Mouse (Mus musculus) hindbrain, embryonic 12.5 days (tissue): Measurements from ENCODE around the gene Myog. TPM values are rescaled to one million over a fixed set of nuclear protein-coding genes. Genes with fewer than 3 reads are reported as not detected.
A peak's percentile ranks its signal among the peaks of the same experiment; 100 is the strongest.
"Not testable (repeated sequence)": the region's sequence is repeated elsewhere in the genome, so short reads cannot be mapped to it uniquely, and the experiment has no call there.

Source experiments
- ATAC-seq: fragments of 200-750 bp; cut with Nextera tagmentation; 2 replicates; pipeline ENCODE4 v1.8.0; 2017; ENCODE audit warnings: moderate TSS enrichment; ENCODE audit not compliant: low FRiP score
- H3K27ac ChIP-seq: fragments of 300-500 bp; sonication (generic); 2 replicates; pipeline ENCODE4 v1.5.1; 2016; ENCODE audit warnings: mild to moderate bottlenecking
- H3K27me3 ChIP-seq: fragments of 300-500 bp; sonication (generic); 2 replicates; pipeline ENCODE4 v1.6.1; 2016; ENCODE audit warnings: mild to moderate bottlenecking
- H3K36me3 ChIP-seq: fragments of 300-500 bp; sonication (generic); 2 replicates; pipeline ENCODE4 v1.6.1; 2016; ENCODE audit warnings: mild to moderate bottlenecking
- H3K4me1 ChIP-seq: fragments of 300-500 bp; sonication (generic); 2 replicates; pipeline ENCODE4 v1.6.1; 2016
- H3K4me2 ChIP-seq: fragments of 300-500 bp; sonication (generic); replicated peaks from 2 replicates; pipeline ENCODE4 v1.6.1; 2016; ENCODE audit warnings: mild to moderate bottlenecking
- H3K4me3 ChIP-seq: fragments of 300-500 bp; sonication (generic); 2 replicates; pipeline ENCODE4 v1.5.1; 2016; ENCODE audit warnings: mild to moderate bottlenecking
- H3K9ac ChIP-seq: fragments of 300-500 bp; sonication (generic); 2 replicates; pipeline ENCODE4 v1.6.1; 2016; ENCODE audit warnings: mild to moderate bottlenecking, moderate library complexity
- H3K9me3 ChIP-seq: fragments of 300-500 bp; sonication (generic); replicated peaks from 2 replicates; pipeline ENCODE4 v1.6.1; 2016; ENCODE audit warnings: mild to moderate bottlenecking
- WGBS: fragments of 180-500 bp; shearing (Covaris S2); methylation state at CpG from one replicate; pipeline ENCODE4 v1.1.7; 2016; 5-methylcytosine and 5-hydroxymethylcytosine counted together
- polyA plus RNA-seq: library from polyadenylated mRNA; unstranded; fragments of >200 nt; fragmentation: Nextera tagmentation; extraction: Ambion mirVana; gene quantifications from 2 replicates; pipeline ENCODE4 v1.2.1, GENCODE M21; 2016

The Myog gene
- polyA plus RNA-seq: 7.8 and 36.7 TPM in 2 replicates

DNA sequence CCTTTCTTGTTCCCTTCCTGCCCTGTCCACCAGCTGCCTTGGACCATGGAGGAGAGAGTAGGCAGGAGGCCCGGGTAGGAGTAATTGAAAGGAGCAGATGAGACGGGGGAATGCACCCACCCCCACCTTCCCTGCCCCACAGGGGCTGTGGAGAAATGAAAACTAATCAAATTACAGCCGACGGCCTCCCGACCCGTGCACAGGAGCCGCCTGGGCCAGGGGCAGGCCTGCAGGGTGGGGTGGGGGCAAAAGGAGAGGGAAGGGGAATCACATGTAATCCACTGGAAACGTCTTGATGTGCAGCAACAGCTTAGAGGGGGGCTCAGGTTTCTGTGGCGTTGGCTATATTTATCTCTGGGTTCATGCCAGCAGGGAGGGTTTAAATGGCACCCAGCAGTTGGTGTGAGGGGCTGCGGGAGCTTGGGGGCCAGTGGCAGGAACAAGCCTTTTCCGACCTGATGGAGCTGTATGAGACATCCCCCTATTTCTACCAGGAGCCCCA is at the start of gene Myog:
Myog (plus strand) TSS at position 392 of the 502 bp plus-strand sequence.
- Histone ChIP-seq H3K9me3 (no peaks in the 10 kb centered on the region), H3K9ac (no peak within 1 kb of the TSS), H3K27ac (no peak within 1 kb of the TSS), H3K4me3 (no peak within 1 kb of the TSS), H3K27me3 (no peaks in the 10 kb centered on the region), H3K4me1 (peaks cover 21% of the 10 kb centered on the region), H3K36me3 (no peaks in the 10 kb centered on the region), H3K4me2 (no peak within 1 kb of the TSS)
- ATAC-seq: no peak
- 42% methylated on average over 11 of the region's 11 CpGs for WGBS

DNA sequence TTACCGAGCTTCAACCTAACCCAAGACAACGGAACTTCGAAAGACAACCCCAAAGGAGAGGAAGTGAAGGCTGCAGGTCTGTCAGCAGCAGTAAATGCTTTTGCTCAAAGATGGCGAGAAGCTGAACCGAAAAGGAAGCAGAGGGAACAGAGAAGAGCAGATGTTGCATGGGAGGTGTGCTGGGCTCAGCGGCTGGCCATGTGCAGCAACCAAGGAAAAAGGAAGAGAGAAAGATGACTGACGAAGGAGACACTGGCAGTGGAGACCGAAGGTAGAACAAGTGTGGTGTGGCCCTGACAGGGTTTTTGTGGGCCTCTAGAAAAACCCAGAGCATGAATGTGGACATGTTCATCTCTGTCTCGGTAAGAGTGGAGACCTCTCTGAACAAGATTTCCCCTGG is 49.1 kb upstream of the Myog start:
- Histone ChIP-seq H3K27me3 (peaks cover 29% of the 10 kb centered on the region), H3K36me3 (no peaks in the 10 kb centered on the region), H3K4me3 (no peak overlapping the region), H3K9ac (no peak overlapping the region), H3K4me1 (peaks cover 5% of the 10 kb centered on the region; the same call in 1 of the 2 replicates), H3K9me3 (no peaks in the 10 kb centered on the region), H3K27ac (no peak overlapping the region), H3K4me2 (no peak overlapping the region)
- WGBS: 82% methylated on average over 9 of the region's 9 CpGs
- no peak for ATAC-seq

DNA sequence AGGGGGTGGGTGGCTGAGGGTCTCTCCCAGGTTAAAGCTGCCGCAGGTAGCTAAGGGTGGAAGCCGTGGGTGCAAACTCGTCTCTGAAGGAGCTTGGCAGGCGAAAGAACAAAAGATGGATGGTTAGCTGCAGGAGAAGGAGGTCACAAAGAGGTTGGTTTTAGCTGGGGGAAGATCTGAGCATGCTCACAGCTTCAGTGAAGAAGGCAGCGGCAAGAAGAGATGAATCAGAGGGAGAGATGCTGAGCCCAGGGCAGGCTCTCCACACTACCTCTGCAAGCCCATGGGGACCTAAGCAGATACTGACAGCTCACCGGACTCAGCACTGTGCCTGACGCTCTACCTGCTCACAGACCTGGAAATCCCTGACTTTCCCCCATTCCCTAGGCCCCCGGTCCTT is 48.5 kb upstream of the Myog start:
- no peak for ATAC-seq
- no peak overlapping the region for H3K4me2 ChIP-seq
- no peaks in the 10 kb centered on the region for H3K36me3 ChIP-seq
- no peaks in the 10 kb centered on the region for H3K9me3 ChIP-seq
- H3K4me1 ChIP-seq: peaks cover 5% of the 10 kb centered on the region; the same call in 1 of the 2 replicates
- H3K27me3 ChIP-seq: peaks cover 23% of the 10 kb centered on the region
- no peak overlapping the region for H3K27ac ChIP-seq
- 67% methylated on average over 8 of the region's 8 CpGs for WGBS
- H3K4me3 ChIP-seq: no peak overlapping the region
- H3K9ac ChIP-seq: no peak overlapping the region

DNA sequence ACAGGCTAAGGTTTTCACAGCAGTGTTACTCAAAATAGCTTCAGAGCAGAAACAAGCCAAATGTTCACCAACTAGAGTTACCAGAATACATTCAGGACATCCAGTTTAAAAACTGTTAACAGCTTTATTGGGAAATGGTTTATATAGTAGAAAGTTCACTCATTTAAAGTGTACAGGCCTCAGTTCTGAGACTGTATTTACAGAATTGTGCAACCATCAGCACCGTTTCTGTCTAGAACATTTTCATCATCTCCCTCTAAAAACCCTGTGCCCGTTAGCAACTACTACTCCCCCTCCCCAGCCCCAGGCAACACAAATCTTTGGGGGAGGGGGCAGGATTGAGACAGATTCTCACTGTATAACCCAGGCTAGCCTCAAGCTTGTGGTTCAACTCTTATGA is 47.5 kb upstream of the Myog start:
- WGBS: 77% methylated on average over 2 of the region's 2 CpGs
- ATAC-seq: no peak
- no peak overlapping the region for H3K4me3 ChIP-seq
- H3K27ac ChIP-seq: no peak overlapping the region
- no peak overlapping the region for H3K9ac ChIP-seq
- peaks cover 5% of the 10 kb centered on the region; the same call in 1 of the 2 replicates for H3K4me1 ChIP-seq
- H3K9me3 ChIP-seq: no peaks in the 10 kb centered on the region
- H3K4me2 ChIP-seq: no peak overlapping the region
- peaks cover 18% of the 10 kb centered on the region for H3K27me3 ChIP-seq
- no peaks in the 10 kb centered on the region for H3K36me3 ChIP-seq

DNA sequence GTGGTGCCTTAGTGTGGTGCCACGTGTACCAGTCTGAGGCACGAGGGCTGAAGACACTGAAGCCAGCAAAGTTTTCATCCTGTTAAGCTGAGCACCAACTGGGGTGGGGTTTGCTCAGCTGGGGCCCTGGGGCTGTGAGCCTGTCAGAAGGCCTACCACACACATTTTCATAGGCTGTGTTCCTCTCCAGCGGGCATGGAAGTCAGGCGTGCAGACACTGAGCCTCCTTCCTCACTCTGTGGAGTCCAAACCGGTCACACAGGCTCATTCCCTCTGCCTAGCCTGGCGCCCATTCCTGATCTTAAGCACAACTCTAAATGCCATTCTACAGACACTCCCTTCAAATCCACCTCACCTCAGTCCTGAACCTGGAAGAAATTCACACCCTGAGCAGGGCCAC is 46.3 kb upstream of the Myog start:
- no peak for ATAC-seq
- WGBS: 77% methylated on average over 6 of the region's 6 CpGs
- no peak overlapping the region for H3K9ac ChIP-seq

DNA sequence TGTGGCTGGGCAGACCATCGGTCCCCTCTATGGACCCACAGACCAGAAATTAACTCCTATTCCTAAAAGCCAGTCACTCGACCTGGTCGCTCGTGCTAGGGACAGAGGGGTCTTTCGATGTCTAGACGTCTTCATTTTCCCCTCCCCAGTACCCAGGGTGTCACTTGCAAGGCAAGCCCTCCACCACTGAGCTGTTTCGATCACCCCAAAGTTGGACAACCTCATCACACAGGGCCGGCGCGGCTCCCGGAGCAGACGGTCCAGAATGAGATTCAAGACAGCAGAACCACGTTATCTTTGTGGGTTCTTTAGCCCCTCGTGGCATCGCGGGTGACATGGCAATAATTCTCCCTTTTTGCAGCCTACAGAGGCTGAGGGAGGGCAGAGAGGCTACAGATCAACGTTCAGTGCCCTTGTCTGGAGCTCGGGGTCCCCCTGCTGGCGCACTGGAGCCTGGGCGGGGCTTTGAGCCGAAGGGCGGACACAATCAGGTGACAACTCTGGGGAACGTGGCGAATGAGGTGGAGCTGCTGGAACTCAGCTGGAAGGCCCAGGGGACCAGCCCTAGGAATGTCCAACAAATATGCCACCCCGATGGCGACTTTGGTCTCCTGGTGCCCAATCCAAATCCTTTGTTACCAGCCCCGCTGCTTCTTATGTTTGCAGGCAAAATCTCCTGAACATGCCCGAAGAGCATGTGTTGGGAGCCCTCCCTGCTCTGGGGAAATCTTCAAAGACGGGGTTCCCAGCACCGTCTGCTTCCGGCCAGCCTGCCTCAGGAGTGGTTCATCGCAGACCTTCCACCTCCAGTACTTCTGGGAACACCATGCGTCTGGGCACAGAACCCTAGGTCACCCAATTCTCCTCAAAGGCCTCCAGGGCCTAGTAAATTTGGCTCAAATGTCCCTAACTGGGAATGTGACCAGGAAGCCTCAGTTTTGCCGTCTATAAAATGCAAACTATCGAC is 45.6 kb upstream of the Myog start:
- Histone ChIP-seq H3K36me3 (no peaks in the 10 kb centered on the region), H3K4me1 (peaks cover 5% of the 10 kb centered on the region; the same call in 1 of the 2 replicates), H3K27me3 (peaks cover 12% of the 10 kb centered on the region), H3K4me2 (peak overlapping the region; percentile 45), H3K4me3 (peak overlapping the region; percentile 4; the same call in 1 of the 2 replicates), H3K9ac (peak overlapping the region; percentile 35; the same call in 1 of the 2 replicates), H3K9me3 (no peaks in the 10 kb centered on the region), H3K27ac (no peak overlapping the region)
- peak; percentile 85 for ATAC-seq
- 21% methylated on average over 35 of the region's 35 CpGs for WGBS

More for the DNA sequence above, 46.3 kb upstream of the Myog start:
- Histone ChIP-seq H3K9me3 (no peaks in the 10 kb centered on the region), H3K4me3 (no peak overlapping the region), H3K36me3 (no peaks in the 10 kb centered on the region), H3K4me1 (peaks cover 5% of the 10 kb centered on the region; the same call in 1 of the 2 replicates), H3K27me3 (peaks cover 12% of the 10 kb centered on the region), H3K27ac (no peak overlapping the region), H3K4me2 (no peak overlapping the region)

DNA sequence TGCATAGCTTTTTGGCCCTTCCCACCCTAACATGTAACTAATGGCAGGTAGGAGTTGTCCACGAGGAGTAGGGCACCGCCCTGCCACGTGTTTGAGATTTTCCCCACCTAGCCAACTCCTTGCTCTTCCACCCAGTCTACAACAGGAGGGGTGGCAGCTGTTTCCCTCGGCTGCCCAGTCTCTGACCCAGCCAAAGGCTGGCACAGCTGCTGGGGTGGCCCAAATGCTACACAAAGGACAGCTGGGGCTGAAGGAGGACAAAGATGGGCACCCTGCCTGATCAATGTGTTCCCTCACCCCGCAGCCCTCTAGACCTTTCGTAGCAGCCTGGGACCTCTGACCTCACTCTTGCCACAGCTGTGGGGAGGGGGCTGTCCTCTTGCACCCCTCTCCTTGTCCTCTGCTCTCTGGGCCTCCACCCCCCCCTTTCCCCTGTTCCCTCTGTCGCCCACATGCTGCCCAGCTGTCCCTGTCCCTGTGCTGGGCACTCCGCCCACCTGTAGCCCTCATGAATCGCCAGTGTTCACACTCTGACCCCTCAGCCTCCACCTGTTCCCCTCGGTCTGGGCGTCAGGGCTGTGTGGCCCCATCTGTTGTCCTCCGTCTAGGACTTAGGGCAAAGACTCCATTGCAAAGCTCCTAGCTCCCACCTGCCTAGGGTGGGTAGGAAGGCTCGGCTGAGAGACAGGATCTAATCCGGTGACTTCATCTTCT is 44.6 kb upstream of the Myog start:
- Histone ChIP-seq H3K9ac (no peak overlapping the region), H3K27ac (no peak overlapping the region), H3K36me3 (no peaks in the 10 kb centered on the region), H3K4me3 (no peak overlapping the region), H3K27me3 (peaks cover 12% of the 10 kb centered on the region), H3K4me2 (no peak overlapping the region), H3K9me3 (no peaks in the 10 kb centered on the region), H3K4me1 (peaks cover 5% of the 10 kb centered on the region; the same call in 1 of the 2 replicates)
- WGBS: 78% methylated on average over 13 of the region's 14 CpGs
- ATAC-seq: 0 out of 2 replicates have a peak, but pooled peaks have one; percentile 43

DNA sequence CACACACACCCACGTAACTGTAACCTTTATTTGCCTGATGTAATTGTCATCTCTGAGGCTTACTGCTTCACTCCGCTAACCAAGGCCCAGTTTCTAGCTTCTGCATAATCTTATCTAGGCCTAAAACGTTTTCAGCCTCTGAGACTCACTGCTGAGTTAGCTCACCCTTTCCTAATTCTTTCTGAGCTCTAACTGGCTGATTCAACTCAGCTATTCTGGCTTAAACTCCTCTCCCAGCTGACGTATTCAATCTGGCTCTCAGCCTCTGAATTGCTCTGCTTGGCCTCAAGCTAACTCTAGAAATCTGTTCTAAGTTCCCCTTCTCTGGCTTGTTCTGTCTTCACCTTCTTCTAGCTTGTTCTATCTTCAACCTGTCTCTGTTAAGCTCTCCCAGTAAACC is 43.2 kb upstream of the Myog start:
- Histone ChIP-seq H3K4me1 (peaks cover 5% of the 10 kb centered on the region; the same call in 1 of the 2 replicates), H3K27me3 (peaks cover 12% of the 10 kb centered on the region), H3K4me2 (no peak overlapping the region), H3K9ac (no peak overlapping the region), H3K9me3 (no peaks in the 10 kb centered on the region), H3K27ac (no peak overlapping the region), H3K36me3 (no peaks in the 10 kb centered on the region), H3K4me3 (no peak overlapping the region)
- 60% methylated on average over 4 of the region's 4 CpGs for WGBS
- ATAC-seq: no peak

DNA sequence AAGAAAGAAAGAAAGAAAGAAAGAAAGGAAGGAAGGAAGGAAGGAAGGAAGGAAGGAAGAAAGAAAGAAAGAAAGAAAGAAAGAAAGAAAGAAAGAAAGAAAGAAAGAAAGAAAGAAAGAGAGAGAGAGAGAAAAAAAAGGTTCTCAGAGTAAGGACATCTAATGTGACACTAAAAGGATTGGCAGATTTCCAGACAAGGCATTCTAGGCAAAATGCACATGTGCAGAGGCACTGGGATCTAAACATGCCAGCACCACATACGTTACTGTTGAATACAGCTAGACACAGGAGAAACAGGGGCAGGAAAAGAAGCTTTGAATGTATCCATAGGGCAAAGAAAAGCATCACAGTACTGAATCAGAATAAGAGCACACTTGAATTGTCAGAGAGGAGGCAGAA is 40.1 kb upstream of the Myog start:
- H3K4me2 ChIP-seq, H3K9me3 ChIP-seq, H3K4me1 ChIP-seq, ATAC-seq, H3K36me3 ChIP-seq, H3K9ac ChIP-seq, H3K4me3 ChIP-seq, H3K27ac ChIP-seq, H3K27me3 ChIP-seq: not testable (repeated sequence)
- 61% methylated on average over 1 of the region's 1 CpGs for WGBS

DNA sequence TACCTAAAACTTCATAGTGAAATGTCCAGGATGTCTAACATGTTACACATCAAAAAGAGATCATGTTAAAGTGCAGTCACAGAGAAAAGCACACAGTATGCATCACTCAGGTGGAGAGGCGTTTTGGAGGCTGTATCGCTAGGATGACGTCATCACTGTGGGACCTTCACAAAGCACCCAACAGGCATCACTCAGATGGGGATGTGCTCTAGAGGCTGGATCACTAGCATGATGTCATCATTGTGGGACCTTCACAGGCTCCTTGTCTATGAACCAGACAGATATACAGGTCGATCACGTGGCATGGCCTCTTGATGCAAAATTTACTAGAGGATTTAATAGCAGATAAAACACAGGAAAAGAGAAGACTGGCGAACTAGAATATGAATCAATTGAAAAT is 25.4 kb upstream of the Myog start:
- ATAC-seq: no peak
- no peak overlapping the region for H3K4me2 ChIP-seq
- H3K9ac ChIP-seq: no peak overlapping the region
- H3K36me3 ChIP-seq: no peaks in the 10 kb centered on the region
- H3K4me1 ChIP-seq: 0 out of 2 replicates have a peak, but pooled peaks cover 3% of the 10 kb centered on the region
- H3K9me3 ChIP-seq: peaks cover 10% of the 10 kb centered on the region
- peaks cover 3% of the 10 kb centered on the region; the same call in 1 of the 2 replicates for H3K27me3 ChIP-seq
- no peak overlapping the region for H3K4me3 ChIP-seq
- no peak overlapping the region for H3K27ac ChIP-seq
- WGBS: 96% methylated on average over 6 of the region's 6 CpGs

DNA sequence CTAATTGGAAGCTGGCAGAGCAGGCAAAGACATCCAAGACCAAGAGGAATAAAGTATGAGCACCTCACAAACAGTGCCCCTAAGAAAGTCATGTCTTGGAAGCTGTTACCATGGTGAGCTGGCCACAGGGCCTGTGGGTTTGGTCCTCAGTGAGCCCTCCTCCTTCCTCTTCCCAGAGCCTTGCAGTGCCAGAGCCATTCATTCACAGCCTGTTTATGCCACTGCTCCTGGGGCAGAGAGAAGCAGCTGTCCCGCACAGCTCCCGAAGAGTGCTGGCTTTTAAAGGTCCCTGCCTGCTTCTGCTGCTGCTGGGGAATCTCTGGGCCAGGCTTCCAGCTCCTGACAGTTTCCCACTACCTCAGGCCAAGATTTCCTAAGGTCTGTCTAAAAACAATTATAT is 24.0 kb upstream of the Myog start:
- Histone ChIP-seq H3K9me3 (peaks cover 4% of the 10 kb centered on the region; the same call in 1 of the 2 replicates), H3K4me3 (no peak overlapping the region), H3K27ac (no peak overlapping the region), H3K27me3 (no peaks in the 10 kb centered on the region), H3K4me1 (0 out of 2 replicates have a peak, but pooled peaks cover 3% of the 10 kb centered on the region), H3K4me2 (no peak overlapping the region), H3K9ac (no peak overlapping the region), H3K36me3 (no peaks in the 10 kb centered on the region)
- no peak for ATAC-seq
- 41% methylated on average over 2 of the region's 2 CpGs for WGBS

DNA sequence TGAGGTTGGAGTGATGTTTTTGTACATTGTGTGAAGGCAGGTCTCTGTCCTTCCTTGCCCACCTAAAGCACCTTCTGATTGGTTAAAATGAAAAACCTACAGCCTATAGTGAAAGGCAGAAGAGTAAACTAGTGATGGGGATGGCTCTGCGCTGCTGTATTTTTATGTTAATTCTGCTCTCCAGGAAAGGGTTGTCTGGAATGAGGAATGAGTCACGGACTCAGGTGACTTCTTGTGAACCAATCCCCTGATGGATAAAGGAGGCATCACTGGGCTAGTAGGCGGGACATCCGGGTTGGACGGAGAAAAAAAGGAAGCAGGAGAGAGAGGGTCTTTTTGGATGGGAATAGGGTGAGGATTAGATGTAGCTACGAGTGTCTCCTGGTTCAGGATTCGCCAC is 19.8 kb upstream of the Myog start:
- no peak overlapping the region for H3K4me2 ChIP-seq
- H3K4me3 ChIP-seq: no peak overlapping the region
- H3K36me3 ChIP-seq: no peaks in the 10 kb centered on the region
- H3K9ac ChIP-seq: no peak overlapping the region
- WGBS: 66% methylated on average over 7 of the region's 7 CpGs
- H3K4me1 ChIP-seq: peaks cover 8% of the 10 kb centered on the region
- H3K9me3 ChIP-seq: no peaks in the 10 kb centered on the region
- H3K27me3 ChIP-seq: no peaks in the 10 kb centered on the region
- H3K27ac ChIP-seq: no peak overlapping the region
- no peak for ATAC-seq
